Mouse (Mus musculus) liver, embryonic 16.5 days (tissue): ENCODE measurements around the gene Nabp2. TPM values are rescaled to one million over a fixed set of nuclear protein-coding genes. Genes with fewer than 3 reads are reported as not detected.

Experiments
- ATAC-seq: fragments of 200-750 bp; cut with Nextera tagmentation; 2 replicates; pipeline ENCODE4 v1.8.0; 2017; ENCODE audit warnings: low read depth, mild to moderate bottlenecking, moderate number of reproducible peaks, moderate library complexity
- H3K27ac ChIP-seq: fragments of 300-500 bp; sonication (generic); 2 replicates; pipeline ENCODE4 v1.5.1; 2014; ENCODE audit warnings: mild to moderate bottlenecking, low read length
- H3K27me3 ChIP-seq: fragments of 300-500 bp; sonication (generic); 2 replicates; pipeline ENCODE4 v1.6.1; 2014; ENCODE audit warnings: low read depth, low read length, mixed read lengths; ENCODE audit not compliant: control insufficient read depth, insufficient read depth
- H3K36me3 ChIP-seq: fragments of 300-500 bp; sonication (generic); 2 replicates; pipeline ENCODE4 v1.6.1; 2014; ENCODE audit warnings: mild to moderate bottlenecking; ENCODE audit not compliant: control insufficient read depth, insufficient read depth
- H3K4me1 ChIP-seq: fragments of 300-500 bp; sonication (generic); 2 replicates; pipeline ENCODE4 v1.6.1; 2014; ENCODE audit warnings: low read depth, low read length, mixed read lengths; ENCODE audit not compliant: control insufficient read depth
- H3K4me2 ChIP-seq: fragments of 300-500 bp; sonication (generic); 2 replicates; pipeline ENCODE4 v1.6.1; 2014; ENCODE audit warnings: low read depth, low read length, mixed read lengths
- H3K4me3 ChIP-seq: fragments of 300-500 bp; sonication (generic); 2 replicates; pipeline ENCODE4 v1.5.1; 2014; ENCODE audit warnings: low read depth, mild to moderate bottlenecking, low read length
- H3K9ac ChIP-seq: fragments of 300-500 bp; sonication (generic); 2 replicates; pipeline ENCODE4 v1.6.1; 2014; ENCODE audit warnings: low read depth, low read length
- H3K9me3 ChIP-seq: fragments of 300-500 bp; sonication (generic); replicated peaks from 2 replicates; pipeline ENCODE4 v1.6.1; 2016; ENCODE audit warnings: low read length; ENCODE audit not compliant: control insufficient read depth
- WGBS: fragments of 180-500 bp; shearing (Covaris S2); extraction: QIAGEN DNeasy Blood & Tissue Kit; methylation state at CpG from one replicate; pipeline ENCODE4 v1.1.7; 2014; ENCODE audit not compliant: insufficient replicate concordance; 5-methylcytosine and 5-hydroxymethylcytosine counted together
- microRNA-seq: library from miRNA; unstranded; fragments of <30 nt; microRNA quantifications from one replicate; pipeline ENCODE4, GENCODE M21; 2016
- polyA plus RNA-seq: library from polyadenylated mRNA; unstranded; fragments of >200 nt; fragmentation: Nextera tagmentation; extraction: Ambion mirVana; gene quantifications from 2 replicates; pipeline ENCODE4 v1.2.1, GENCODE M21; 2015

Gene Nabp2
- polyA plus RNA-seq, 1 experiment from 2014 or later = 31.7 TPM

- WGBS = 48% methylated on average over 3 of the region's 3 CpGs
- Histone ChIP-seq H3K4me1 (peaks cover 1% of the 10 kb centered on the region), H3K27ac (no peak overlapping the region), H3K4me2 (no peak overlapping the region), H3K36me3 (peaks cover 54% of the 10 kb centered on the region), H3K9ac (no peak overlapping the region), H3K9me3 (no peaks in the 10 kb centered on the region), H3K27me3 (no peaks in the 10 kb centered on the region), H3K4me3 (no peak overlapping the region)
- no peak for ATAC-seq
These were observed 48.7 kb downstream of the Nabp2 start for GRCm38 (mm10) chr10:128362568-128362967.

GRCm38 (mm10) chr10:128361836-128362235 is 49.5 kb downstream of the Nabp2 start:
- no peaks in the 10 kb centered on the region for H3K4me1 ChIP-seq
- no peak overlapping the region for H3K27ac ChIP-seq
- no peak overlapping the region for H3K9ac ChIP-seq
- ATAC-seq = no peak
- H3K9me3 ChIP-seq = no peaks in the 10 kb centered on the region
- no peak overlapping the region for H3K4me3 ChIP-seq
- H3K4me2 ChIP-seq = no peak overlapping the region
- 79% methylated on average over 6 of the region's 6 CpGs for WGBS
- no peaks in the 10 kb centered on the region for H3K27me3 ChIP-seq
- peaks cover 54% of the 10 kb centered on the region for H3K36me3 ChIP-seq

- no peak overlapping the region for H3K27ac ChIP-seq
- no peaks in the 10 kb centered on the region for H3K4me1 ChIP-seq
- ATAC-seq = no peak
- peaks cover 65% of the 10 kb centered on the region for H3K36me3 ChIP-seq
- H3K4me3 ChIP-seq = no peak overlapping the region
- no peaks in the 10 kb centered on the region for H3K27me3 ChIP-seq
- no peak overlapping the region for H3K4me2 ChIP-seq
- 77% methylated on average over 6 of the region's 6 CpGs for WGBS
- no peak overlapping the region for H3K9ac ChIP-seq
- no peaks in the 10 kb centered on the region for H3K9me3 ChIP-seq
These were observed 52.1 kb downstream of the Nabp2 start for GRCm38 (mm10) chr10:128359226-128359625.

- H3K27me3 ChIP-seq = no peaks in the 10 kb centered on the region
- no peaks in the 10 kb centered on the region for H3K9me3 ChIP-seq
- WGBS = 32% methylated on average over 2 of the region's 2 CpGs
- no peak overlapping the region for H3K4me3 ChIP-seq
- H3K9ac ChIP-seq = 0 out of 2 replicates have a peak overlapping the region, but pooled peaks have one; percentile 9
- H3K4me2 ChIP-seq = no peak overlapping the region
- no peak overlapping the region for H3K27ac ChIP-seq
- ATAC-seq = no peak
- no peaks in the 10 kb centered on the region for H3K4me1 ChIP-seq
- H3K36me3 ChIP-seq = peaks cover 69% of the 10 kb centered on the region
These were observed 52.5 kb downstream of the Nabp2 start for GRCm38 (mm10) chr10:128358796-128359195.

Small RNA genes within 50 kb of the gene (microRNA-seq; reads per million reads assigned to microRNA genes)
- gene Gm25361 = not detected
- not detected for gene Gm26308
- not detected for gene Mir6914
- gene Mir6915 = not detected
- not detected for gene Mir8105

Other genes with a start within 250 kb of the Nabp2 start
- gene Rbms2, start 231.2 kb downstream of the Nabp2 start, polyA plus RNA-seq = 5.5 and 7.3 TPM in 2 replicates
- 14.8 and 21.4 TPM in 2 replicates for gene Gls2, start 217.0 kb downstream of the Nabp2 start, polyA plus RNA-seq
- gene Spryd4, start 199.7 kb downstream of the Nabp2 start, polyA plus RNA-seq = 28.0 and 30.8 TPM in 2 replicates
- gene Mip, start 185.7 kb downstream of the Nabp2 start, polyA plus RNA-seq = 0.05 TPM in 1 of 2 replicates, not detected in the other
- 23.5 and 23.6 TPM in 2 replicates for gene Timeless, start 179.4 kb downstream of the Nabp2 start, polyA plus RNA-seq
- gene Apon, start 157.4 kb downstream of the Nabp2 start, polyA plus RNA-seq = 1.4 and 1.9 TPM in 2 replicates
- 212 and 253 TPM in 2 replicates for gene Apof, start 142.8 kb downstream of the Nabp2 start, polyA plus RNA-seq
- 7.8 and 9.5 TPM in 2 replicates for gene Stat2, start 140.9 kb downstream of the Nabp2 start, polyA plus RNA-seq
- 0.06 and 0.12 TPM in 2 replicates for gene Il23a, start 112.7 kb downstream of the Nabp2 start, polyA plus RNA-seq
- gene Pan2, start 108.2 kb downstream of the Nabp2 start, polyA plus RNA-seq = 13.2 and 14.8 TPM in 2 replicates
- gene Cnpy2, start 89.0 kb downstream of the Nabp2 start, polyA plus RNA-seq = 86.6 and 92.8 TPM in 2 replicates
- 102 and 107 TPM in 2 replicates for gene Cs, start 73.8 kb downstream of the Nabp2 start, polyA plus RNA-seq
- 0.65 and 0.96 TPM in 2 replicates for gene Coq10a, start 42.5 kb downstream of the Nabp2 start, polyA plus RNA-seq
- 4.0 and 4.3 TPM in 2 replicates for gene Ankrd52, start 34.4 kb downstream of the Nabp2 start, polyA plus RNA-seq
- 76.8 and 88.2 TPM in 2 replicates for gene Slc39a5, start 10.3 kb downstream of the Nabp2 start, polyA plus RNA-seq
- 8.3 and 8.5 TPM in 2 replicates for gene Rnf41, start 165 bp upstream of the Nabp2 start, polyA plus RNA-seq
- 20.3 and 22.6 TPM in 2 replicates for gene Smarcc2, start 47.8 kb upstream of the Nabp2 start, polyA plus RNA-seq
- 448 and 465 TPM in 2 replicates for gene Myl6, start 82.7 kb upstream of the Nabp2 start, polyA plus RNA-seq
- 1.8 and 2.0 TPM in 2 replicates for gene Myl6b, start 87.2 kb upstream of the Nabp2 start, polyA plus RNA-seq
- gene Esyt1, start 114.4 kb upstream of the Nabp2 start, polyA plus RNA-seq = 10.3 and 10.5 TPM in 2 replicates
- gene Zc3h10, start 136.3 kb upstream of the Nabp2 start, polyA plus RNA-seq = 4.9 and 5.7 TPM in 2 replicates
- gene Rpl41, start 137.8 kb upstream of the Nabp2 start, polyA plus RNA-seq = 2,106 and 2,245 TPM in 2 replicates
- 96.2 and 103 TPM in 2 replicates for gene Pa2g4, start 154.5 kb upstream of the Nabp2 start, polyA plus RNA-seq
- 4.2 and 5.2 TPM in 2 replicates for gene Erbb3, start 178.2 kb upstream of the Nabp2 start, polyA plus RNA-seq
- 301 and 353 TPM in 2 replicates for gene Rps26, start 215.3 kb upstream of the Nabp2 start, polyA plus RNA-seq
- 0.08 and 0.15 TPM in 2 replicates for gene Ikzf4, start 234.5 kb upstream of the Nabp2 start, polyA plus RNA-seq